Mouse (Mus musculus): ENCODE data around the gene Trcg1.
"Not testable (repeated sequence)": the region's sequence is repeated elsewhere in the genome, so short reads cannot be mapped to it uniquely, and the experiment has no call there.

Trcg1 gene

GRCm38 (mm10) chr9:57236256-57236655, at the start of gene Trcg1:
Gene Trcg1 (plus strand): TSS chr9:57236556.
- 0 out of 2 replicates have a peak, but pooled peaks cover 6% of the 10 kb centered on the region for H3K27me3 ChIP-seq (ENCODE audit: insufficient read depth, low read length)
- H3K4me3 ChIP-seq (replicated peaks; ENCODE audit: low read length): no peak within 1 kb of the TSS
- H3K36me3 ChIP-seq (ENCODE audit: insufficient read depth, low read length): no peaks in the 10 kb centered on the region
- no peak for TF ChIP-seq NANOG (IDR thresholded peaks at IDR 0.05; ENCODE audit: borderline replicate concordance, low read length)
- TF ChIP-seq CTCF (conservative IDR thresholded peaks at IDR 0.05; ENCODE audit: low read length): no peak
- TF ChIP-seq POU5F1 (IDR thresholded peaks at IDR 0.05; ENCODE audit: borderline replicate concordance, low read length): no peak
- peaks cover 13% of the 10 kb centered on the region for H3K4me1 ChIP-seq (replicated peaks; ENCODE audit: low read depth, low read length)
- no peaks in the 10 kb centered on the region for H3K9me3 ChIP-seq (ENCODE audit: low read length)

- Histone ChIP-seq H3K27me3 (ENCODE audit: insufficient read depth, low read length) (no peaks in the 10 kb centered on the region), H3K9me3 (ENCODE audit: low read length) (peaks cover 35% of the 10 kb centered on the region), H3K4me3 (replicated peaks; ENCODE audit: low read length) (no peak overlapping the region), H3K36me3 (ENCODE audit: insufficient read depth, low read length) (no peaks in the 10 kb centered on the region), H3K4me1 (replicated peaks; ENCODE audit: low read depth, low read length) (peaks cover 9% of the 10 kb centered on the region)
- TF ChIP-seq CTCF (conservative IDR thresholded peaks at IDR 0.05; ENCODE audit: low read length): no peak
- TF ChIP-seq POU5F1 (IDR thresholded peaks at IDR 0.05; ENCODE audit: borderline replicate concordance, low read length): no peak
- TF ChIP-seq NANOG (IDR thresholded peaks at IDR 0.05; ENCODE audit: borderline replicate concordance, low read length): no peak
Measured at GRCm38 (mm10) chr9:57196708-57197107, 39.6 kb upstream of the Trcg1 start.

DNA sequence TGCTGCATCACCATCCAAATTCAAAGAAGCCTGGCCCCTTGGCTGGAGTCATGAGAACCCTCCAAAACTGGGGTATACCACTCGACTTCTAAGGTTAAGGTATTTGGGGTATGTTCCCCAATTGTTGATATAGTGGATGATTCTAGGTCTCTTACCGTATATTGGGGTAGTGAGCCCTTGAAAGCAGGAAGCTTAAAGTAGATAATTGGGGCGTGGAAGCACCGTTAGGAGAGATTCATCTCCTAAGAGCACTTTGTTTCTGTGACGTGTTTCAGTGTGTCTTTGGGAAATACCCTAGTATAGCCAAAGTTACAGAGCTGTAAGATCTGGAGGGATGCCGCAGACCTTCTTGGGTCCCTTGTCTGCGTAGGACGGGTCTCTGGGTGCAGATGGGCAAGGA, 38.9 kb upstream of the Trcg1 start:
- peaks cover 35% of the 10 kb centered on the region for H3K9me3 ChIP-seq (ENCODE audit: low read length)
- peaks cover 5% of the 10 kb centered on the region for H3K4me1 ChIP-seq (replicated peaks; ENCODE audit: low read depth, low read length)
- H3K27me3 ChIP-seq (ENCODE audit: insufficient read depth, low read length): no peaks in the 10 kb centered on the region
- H3K36me3 ChIP-seq (ENCODE audit: insufficient read depth, low read length): no peaks in the 10 kb centered on the region
- TF ChIP-seq POU5F1 (IDR thresholded peaks at IDR 0.05; ENCODE audit: borderline replicate concordance, low read length) (no peak), CTCF (conservative IDR thresholded peaks at IDR 0.05; ENCODE audit: low read length) (no peak), NANOG (IDR thresholded peaks at IDR 0.05; ENCODE audit: borderline replicate concordance, low read length) (no peak)
- no peak overlapping the region for H3K4me3 ChIP-seq (replicated peaks; ENCODE audit: low read length)

GRCm38 (mm10) chr9:57202981-57203380, 33.4 kb upstream of the Trcg1 start:
- no peaks in the 10 kb centered on the region for H3K36me3 ChIP-seq (ENCODE audit: insufficient read depth, low read length)
- peaks cover 9% of the 10 kb centered on the region for H3K4me1 ChIP-seq (replicated peaks; ENCODE audit: low read depth, low read length)
- H3K9me3 ChIP-seq (ENCODE audit: low read length): peaks cover 10% of the 10 kb centered on the region
- H3K27me3 ChIP-seq (ENCODE audit: insufficient read depth, low read length): no peaks in the 10 kb centered on the region
- H3K4me3 ChIP-seq (replicated peaks; ENCODE audit: low read length): no peak overlapping the region
- no peak for TF ChIP-seq NANOG (IDR thresholded peaks at IDR 0.05; ENCODE audit: borderline replicate concordance, low read length)
- TF ChIP-seq POU5F1 (IDR thresholded peaks at IDR 0.05; ENCODE audit: borderline replicate concordance, low read length): no peak
- TF ChIP-seq CTCF (conservative IDR thresholded peaks at IDR 0.05; ENCODE audit: low read length): no peak

DNA sequence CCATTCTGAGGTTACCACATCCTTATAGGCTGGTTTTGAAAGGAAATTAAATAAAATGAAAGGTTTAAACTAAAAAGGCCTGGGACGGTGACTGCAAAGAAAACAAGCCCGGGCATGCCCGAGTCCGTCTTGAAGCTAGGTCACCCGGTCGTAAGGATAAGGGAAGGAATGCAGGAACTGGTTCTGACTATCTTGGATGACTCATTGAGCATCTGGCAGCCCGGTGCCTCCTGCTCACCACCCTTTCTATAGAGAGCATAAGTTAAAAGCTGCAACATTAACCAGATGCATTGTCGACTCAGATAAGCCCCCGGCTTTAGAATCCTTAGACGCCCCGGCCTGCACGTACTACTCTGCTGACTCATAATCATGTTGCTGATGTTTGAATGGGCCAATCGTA, 32.8 kb upstream of the Trcg1 start:
- H3K4me3 ChIP-seq (replicated peaks; ENCODE audit: low read length); H3K36me3 ChIP-seq (ENCODE audit: insufficient read depth, low read length); H3K4me1 ChIP-seq (replicated peaks; ENCODE audit: low read depth, low read length); H3K27me3 ChIP-seq (ENCODE audit: insufficient read depth, low read length): not testable (repeated sequence)
- peaks cover 10% of the 10 kb centered on the region for H3K9me3 ChIP-seq (ENCODE audit: low read length)

GRCm38 (mm10) chr9:57206896-57207295, 29.5 kb upstream of the Trcg1 start:
- Histone ChIP-seq H3K9me3 (ENCODE audit: low read length) (peaks cover 6% of the 10 kb centered on the region), H3K36me3 (ENCODE audit: insufficient read depth, low read length) (no peaks in the 10 kb centered on the region), H3K4me3 (replicated peaks; ENCODE audit: low read length) (no peak overlapping the region), H3K4me1 (replicated peaks; ENCODE audit: low read depth, low read length) (peaks cover 9% of the 10 kb centered on the region), H3K27me3 (ENCODE audit: insufficient read depth, low read length) (no peaks in the 10 kb centered on the region)
- TF ChIP-seq NANOG (IDR thresholded peaks at IDR 0.05; ENCODE audit: borderline replicate concordance, low read length) (no peak), CTCF (conservative IDR thresholded peaks at IDR 0.05; ENCODE audit: low read length) (no peak), POU5F1 (IDR thresholded peaks at IDR 0.05; ENCODE audit: borderline replicate concordance, low read length) (no peak)

GRCm38 (mm10) chr9:57209316-57209715, 27.0 kb upstream of the Trcg1 start:
- Histone ChIP-seq H3K36me3 (ENCODE audit: insufficient read depth, low read length) (no peaks in the 10 kb centered on the region), H3K4me3 (replicated peaks; ENCODE audit: low read length) (no peak overlapping the region), H3K9me3 (ENCODE audit: low read length) (peaks cover 1% of the 10 kb centered on the region), H3K27me3 (ENCODE audit: insufficient read depth, low read length) (no peaks in the 10 kb centered on the region), H3K4me1 (replicated peaks; ENCODE audit: low read depth, low read length) (peaks cover 6% of the 10 kb centered on the region)
- TF ChIP-seq CTCF (conservative IDR thresholded peaks at IDR 0.05; ENCODE audit: low read length) (peak; percentile 48), POU5F1 (IDR thresholded peaks at IDR 0.05; ENCODE audit: borderline replicate concordance, low read length) (no peak)

GRCm38 (mm10) chr9:57212448-57213222, 23.7 kb upstream of the Trcg1 start:
- TF ChIP-seq CTCF (conservative IDR thresholded peaks at IDR 0.05; ENCODE audit: low read length) (no peak), POU5F1 (IDR thresholded peaks at IDR 0.05; ENCODE audit: borderline replicate concordance, low read length) (no peak), NANOG (IDR thresholded peaks at IDR 0.05; ENCODE audit: borderline replicate concordance, low read length) (no peak)
- Histone ChIP-seq H3K27me3 (ENCODE audit: insufficient read depth, low read length) (no peaks in the 10 kb centered on the region), H3K4me1 (replicated peaks; ENCODE audit: low read depth, low read length) (peaks cover 10% of the 10 kb centered on the region), H3K9me3 (ENCODE audit: low read length) (no peaks in the 10 kb centered on the region), H3K36me3 (ENCODE audit: insufficient read depth, low read length) (no peaks in the 10 kb centered on the region), H3K4me3 (replicated peaks; ENCODE audit: low read length) (no peak overlapping the region)

DNA sequence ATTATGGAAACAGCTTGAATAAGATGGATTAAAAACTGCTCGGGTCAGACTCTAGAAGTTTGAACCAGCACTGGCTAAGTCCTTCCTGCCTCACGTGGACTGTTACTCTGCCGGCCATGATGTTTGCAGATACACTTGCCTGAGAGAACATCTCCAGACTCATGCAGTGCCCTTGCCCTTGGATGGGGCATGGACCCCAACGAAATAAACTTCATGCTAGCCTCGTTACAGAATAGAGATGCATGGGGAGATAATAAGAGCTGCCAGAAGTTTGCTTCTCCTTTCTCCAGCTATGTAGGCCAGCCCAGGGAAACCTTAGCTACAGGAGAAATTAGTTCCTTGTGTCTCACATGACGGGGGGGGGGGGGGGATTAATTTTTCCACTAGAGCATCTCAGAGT, 21.9 kb upstream of the Trcg1 start:
- TF ChIP-seq POU5F1 (IDR thresholded peaks at IDR 0.05; ENCODE audit: borderline replicate concordance, low read length) (no peak), CTCF (conservative IDR thresholded peaks at IDR 0.05; ENCODE audit: low read length) (no peak)
- no peak overlapping the region for H3K4me3 ChIP-seq (replicated peaks; ENCODE audit: low read length)
- no peaks in the 10 kb centered on the region for H3K27me3 ChIP-seq (ENCODE audit: insufficient read depth, low read length)
- peaks cover 25% of the 10 kb centered on the region for H3K4me1 ChIP-seq (replicated peaks; ENCODE audit: low read depth, low read length)
- H3K9me3 ChIP-seq (ENCODE audit: low read length): no peaks in the 10 kb centered on the region
- H3K36me3 ChIP-seq (ENCODE audit: insufficient read depth, low read length): no peaks in the 10 kb centered on the region

Data from E14TG2a.4 (cell line).